Mouse (Mus musculus) stomach, postnatal 0 days (tissue): Measurements from ENCODE around the gene Glrx3.
"Not testable (repeated sequence)": the region's sequence is repeated elsewhere in the genome, so short reads cannot be mapped to it uniquely, and the experiment has no call there.

ENCODE experiments used
- CTCF ChIP-seq: IDR thresholded peaks from 2 replicates; pipeline ENCODE4 v1.5.1; 2016; ENCODE audit warnings: antibody characterized with exemption, low read depth, mild to moderate bottlenecking, moderate library complexity
- EP300 ChIP-seq: optimal IDR thresholded peaks from 2 replicates; pipeline ENCODE3; 2016; ENCODE audit warnings: antibody characterized with exemption

GRCm38 (mm10) chr7:137438962-137439361 is 1.5 kb downstream of the Glrx3 start:
- not testable (repeated sequence) for TF ChIP-seq CTCF, EP300
